8 mouse cellular contexts compared by ENCODE assay signal in the genomic region with DNA sequence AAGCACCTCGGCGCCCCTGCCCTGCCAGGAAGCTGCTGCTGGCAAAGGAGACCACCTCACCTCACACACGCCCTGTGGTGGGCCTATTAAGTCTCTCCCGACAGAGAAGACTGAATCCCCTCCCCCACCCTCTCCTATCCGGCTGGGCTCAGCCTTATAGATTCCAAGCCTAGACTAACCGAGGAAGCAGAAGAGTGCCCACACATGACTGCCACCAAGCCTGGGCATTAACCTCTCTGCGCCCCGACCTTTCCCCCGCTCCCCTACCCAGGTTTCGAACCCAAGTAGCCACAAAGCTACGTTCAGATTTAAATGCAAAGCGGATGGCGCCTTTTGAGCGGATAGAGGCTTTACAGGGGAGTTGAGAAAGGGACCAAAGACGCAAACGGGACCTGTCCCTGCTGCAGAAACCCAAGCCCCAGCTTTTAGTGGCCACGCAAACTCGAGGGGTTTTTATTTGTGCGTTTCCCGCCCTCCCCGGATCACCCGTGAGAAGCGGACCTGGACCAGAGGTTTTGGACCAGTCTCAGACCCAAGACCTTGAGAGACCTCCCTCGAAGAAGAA. TPM values are rescaled to one million over a fixed set of nuclear protein-coding genes. Genes with fewer than 3 reads are reported as not detected.
DNase-seq lines count a peak whose midpoint lies in the region; ATAC-seq and TF ChIP-seq lines count a peak whose summit lies in the region.

No protein-coding gene starts in this region.

- no peaks in the 10 kb centered on the region for H3K27me3 ChIP-seq in thymus, adult 2 months (ENCODE audit: control insufficient read depth, insufficient read depth, low read length)
- H3K27me3 ChIP-seq in liver, embryonic 14.5 days (ENCODE audit: control insufficient read depth, insufficient read depth, low read length), result peaks cover 61% of the 10 kb centered on the region

- no peak overlapping the region for H3K9ac ChIP-seq in liver, embryonic 14.5 days (replicated peaks)

- no peak for ATAC-seq in liver, embryonic 14.5 days (ENCODE audit: insufficient read depth)

- peak overlapping the region; percentile 47 for H3K4me2 ChIP-seq in liver, embryonic 14.5 days (ENCODE audit: low read depth)

- peaks cover 54% of the 10 kb centered on the region for H3K4me1 ChIP-seq in thymus, adult 2 months (replicated peaks; ENCODE audit: control insufficient read depth, insufficient read depth, low read length)
- peaks cover 0 to 5% of the 10 kb centered on the region in 2 experiments; a peak in 2 of 4 replicates for H3K4me1 ChIP-seq in liver, embryonic 14.5 days (replicated peaks; ENCODE audit: control insufficient read depth in 2 of 2, insufficient read depth in 2 of 2, low read length in 1 of 2)

- TF ChIP-seq CTCF in thymus, adult 2 months (IDR thresholded peaks at IDR 0.05; ENCODE audit: borderline replicate concordance, control insufficient read depth, extremely low read depth, insufficient read depth, low read length, poor library complexity), result no peak
- TF ChIP-seq CTCF in liver, embryonic 14.5 days (IDR thresholded peaks at IDR 0.05; ENCODE audit: low read depth), result no peak

- WGBS in thymus, adult 2 months, result 24% methylated on average over 24 of the region's 24 CpGs
- WGBS in liver, embryonic 14.5 days (ENCODE audit: insufficient replicate concordance), result 5% methylated on average over 24 of the region's 24 CpGs

- H3K9me3 ChIP-seq in liver, embryonic 14.5 days (ENCODE audit: control insufficient read depth, low read length), result no peaks in the 10 kb centered on the region

- no peak for TF ChIP-seq POLR2A in thymus, adult 2 months (IDR thresholded peaks at IDR 0.05; ENCODE audit: control insufficient read depth, extremely low read depth, insufficient read depth, low read length, poor library complexity)

- DNase-seq in cerebellum, postnatal 10 days, result peak; percentile 6 to 12
- no peak for DNase-seq in cerebellum, adult 18-20 months
- no peak for DNase-seq in thymus, adult 2 months
- no peak for DNase-seq in thymus, postnatal 14 days
- no peak for DNase-seq in liver, embryonic 14.5 days (ENCODE audit: low read depth in 3 of 3, low spot score in 3 of 3)
- DNase-seq in urinary bladder, postnatal 25 days (ENCODE audit: low spot score), result no peak
- no peak for DNase-seq in gastrocnemius, postnatal 36 days
- no peak for DNase-seq in Muller cell, postnatal 12 days (ENCODE audit: inconsistent ontology term)

- H3K4me3 ChIP-seq in thymus, adult 2 months (ENCODE audit: control insufficient read depth, insufficient read depth, low read length), result peak overlapping the region; percentile 50
- H3K4me3 ChIP-seq in liver, embryonic 14.5 days (ENCODE audit: insufficient read depth in 1 of 2, low read depth in 2 of 2, low read length in 2 of 2), result peak overlapping the region; percentile 47 to 50

- H3K36me3 ChIP-seq in thymus, adult 2 months (ENCODE audit: control insufficient read depth, insufficient read depth, low read length), result no peaks in the 10 kb centered on the region
- H3K36me3 ChIP-seq in liver, embryonic 14.5 days (replicated peaks; ENCODE audit: control insufficient read depth, insufficient read depth, low read depth), result no peaks in the 10 kb centered on the region

- intact Hi-C loops in gastrocnemius, postnatal 36 days (cut with DNase I), result no loop called here

- no peak overlapping the region for H3K27ac ChIP-seq in thymus, adult 2 months (ENCODE audit: control insufficient read depth, insufficient read depth, low read length)
- no peak overlapping the region for H3K27ac ChIP-seq in liver, embryonic 14.5 days

- no peak for TF ChIP-seq EP300 in liver, embryonic 14.5 days (IDR thresholded peaks at IDR 0.05; ENCODE audit: low read depth)

RNA-seq across cellular contexts. Expression of a gene that starts 33.0 kb away (rescaled TPM):
- polyA plus RNA-seq in thymus, adult 2 months (2012; rRNA removed), result 30.6 and 37.7 TPM in 2 replicates
- 3.5 and 4.6 TPM in 2 replicates for polyA plus RNA-seq in liver, embryonic 14.5 days (2012; rRNA removed)
- polyA plus RNA-seq in liver, embryonic 14.5 days (2014; fragmentation: Nextera tagmentation; extraction: Ambion mirVana), result 4.7 TPM in 2 replicates
- 10 to 100 TPM; 10.4 to 14.4 TPM for total RNA-seq in gastrocnemius, postnatal 36 days (2021)

Comparison
In these comparisons a context has a peak if more than half of its experiments do, and no peak if none do; other contexts are left out.
1. DNase-seq: peak in cerebellum, postnatal 10 days (2 of 2); none in cerebellum, adult 18-20 months (0 of 2), thymus, adult 2 months (single experiment), thymus, postnatal 14 days (single experiment), liver, embryonic 14.5 days (0 of 3), urinary bladder, postnatal 25 days (single experiment), gastrocnemius, postnatal 36 days (0 of 2) and Muller cell, postnatal 12 days (single experiment).